Mouse (Mus musculus): ENCODE results near the gene Mex3d.

The Mex3d gene

GRCm38 (mm10) chr10:80330888-80331287 lies 56.6 kb downstream of the Mex3d start:
- DNase-seq (ENCODE audit: low read depth), result no peak
